Mouse (Mus musculus) limb, embryonic 13.5 days (tissue): ENCODE data around the gene Serinc3. TPM values are rescaled to one million over a fixed set of nuclear protein-coding genes. Genes with fewer than 3 reads are reported as not detected.

Experiments
- ATAC-seq: fragments of 200-750 bp; cut with Nextera tagmentation; 2 replicates; pipeline ENCODE4 v1.8.0; 2017; ENCODE audit warnings: low read depth, moderate number of reproducible peaks, moderate TSS enrichment; ENCODE audit not compliant: low FRiP score
- H3K27ac ChIP-seq: fragments of 300-500 bp; sonication (generic); 2 replicates; pipeline ENCODE4 v1.5.1; 2015; ENCODE audit warnings: inconsistent platforms, mild to moderate bottlenecking, moderate library complexity
- H3K27me3 ChIP-seq: fragments of 300-500 bp; sonication (generic); 2 replicates; pipeline ENCODE4 v1.6.1; 2015; ENCODE audit warnings: mild to moderate bottlenecking, inconsistent platforms
- H3K36me3 ChIP-seq: fragments of 300-500 bp; sonication (generic); 2 replicates; pipeline ENCODE4 v1.6.1; 2015; ENCODE audit warnings: inconsistent platforms, mild to moderate bottlenecking, moderate library complexity
- H3K4me1 ChIP-seq: fragments of 300-500 bp; sonication (generic); 2 replicates; pipeline ENCODE4 v1.6.1; 2015; ENCODE audit warnings: inconsistent platforms
- H3K4me2 ChIP-seq: fragments of 300-500 bp; sonication (generic); replicated peaks from 2 replicates; pipeline ENCODE4 v1.6.1; 2015; ENCODE audit warnings: inconsistent platforms, mild to moderate bottlenecking, moderate library complexity
- H3K4me3 ChIP-seq: fragments of 300-500 bp; sonication (generic); 2 replicates; pipeline ENCODE4 v1.5.1; 2015; ENCODE audit warnings: moderate library complexity, mild to moderate bottlenecking, inconsistent platforms
- H3K9ac ChIP-seq: fragments of 300-500 bp; sonication (generic); 2 replicates; pipeline ENCODE4 v1.6.1; 2015; ENCODE audit warnings: mild to moderate bottlenecking, inconsistent platforms
- H3K9me3 ChIP-seq: fragments of 300-500 bp; sonication (generic); 2 replicates; pipeline ENCODE4 v1.6.1; 2016; ENCODE audit warnings: inconsistent platforms
- WGBS: fragments of 180-500 bp; shearing (Covaris S2); methylation state at CpG from one replicate; pipeline ENCODE4 v1.1.7; 2015; 5-methylcytosine and 5-hydroxymethylcytosine counted together
- polyA plus RNA-seq: library from polyadenylated mRNA; unstranded; fragments of >200 nt; fragmentation: Nextera tagmentation; extraction: Ambion mirVana; gene quantifications from 2 replicates; pipeline ENCODE4 v1.2.1, GENCODE M21; 2015

Gene Serinc3
- polyA plus RNA-seq, 1 experiment from 2014 or later, result 31.2 TPM

DNA sequence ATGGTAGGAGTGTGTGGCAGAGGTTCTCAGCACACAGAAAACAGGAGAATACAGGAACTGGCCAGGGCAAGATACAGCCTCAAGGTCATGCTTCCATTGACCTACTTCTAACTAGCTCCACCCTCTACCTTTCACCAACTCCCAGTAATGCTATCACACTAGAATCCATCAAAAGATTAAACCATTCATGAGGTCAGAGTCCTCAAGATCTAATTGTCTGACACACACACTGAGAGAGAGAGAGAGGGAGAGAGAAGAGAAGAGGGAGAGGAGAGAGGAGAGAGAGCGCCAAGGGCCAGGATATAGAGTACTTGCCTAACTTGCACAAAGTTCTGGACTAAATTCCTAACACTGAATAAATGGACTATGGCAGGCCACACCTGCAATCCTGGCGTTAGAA lies 37.4 kb upstream of the Serinc3 start:
- Histone ChIP-seq H3K36me3 (no peaks in the 10 kb centered on the region), H3K4me2 (no peak overlapping the region), H3K4me1 (peaks cover 15% of the 10 kb centered on the region), H3K9me3 (no peaks in the 10 kb centered on the region), H3K27me3 (no peaks in the 10 kb centered on the region), H3K4me3 (no peak overlapping the region), H3K9ac (no peak overlapping the region), H3K27ac (no peak overlapping the region)
- WGBS, result 95% methylated on average over 2 of the region's 2 CpGs
- no peak for ATAC-seq

DNA sequence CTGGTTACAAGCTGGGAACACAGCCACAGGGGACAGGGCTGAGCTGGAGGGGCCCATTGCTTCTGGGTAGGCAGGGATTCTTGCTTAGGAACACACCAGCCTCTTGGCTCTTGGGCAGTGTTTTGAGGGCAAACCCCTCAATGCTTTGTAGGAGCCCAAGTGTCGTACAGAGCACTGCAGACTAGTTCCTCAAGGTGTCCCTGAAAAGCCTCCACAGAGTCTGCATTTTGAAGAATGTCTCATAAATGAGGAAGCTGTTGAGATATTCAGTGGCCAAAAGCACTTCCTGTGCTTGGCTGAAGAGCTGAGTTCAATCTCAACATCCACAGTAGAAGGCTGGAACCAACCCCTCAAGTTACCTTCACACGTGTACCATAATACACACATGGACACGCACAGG lies 31.8 kb upstream of the Serinc3 start:
- Histone ChIP-seq H3K4me1 (peaks cover 29% of the 10 kb centered on the region), H3K27ac (no peak overlapping the region)

DNA sequence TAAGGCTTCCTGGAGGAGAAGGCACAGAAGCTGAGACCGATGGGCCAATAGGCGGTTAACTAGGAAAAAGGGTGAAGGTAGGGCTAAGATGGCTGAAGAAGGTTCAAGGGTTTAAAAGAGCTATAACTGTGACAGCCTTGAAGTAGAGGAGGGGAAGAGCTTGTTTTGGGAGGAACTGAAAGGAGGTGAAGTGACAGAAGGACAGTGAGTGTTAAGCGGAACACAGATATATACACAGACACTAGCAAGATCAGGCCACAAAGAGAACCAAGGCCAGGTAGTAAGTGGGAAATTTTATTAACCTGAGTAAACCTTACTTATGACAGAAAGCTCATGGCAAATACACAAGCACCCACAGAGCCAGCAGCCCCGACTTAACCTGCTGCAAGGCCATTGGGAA lies 31.4 kb upstream of the Serinc3 start:
- no peak overlapping the region for H3K4me3 ChIP-seq
- no peak overlapping the region for H3K27ac ChIP-seq
- WGBS, result 93% methylated on average over 4 of the region's 4 CpGs
- no peaks in the 10 kb centered on the region for H3K36me3 ChIP-seq
- no peak overlapping the region for H3K4me2 ChIP-seq
- H3K9me3 ChIP-seq, result no peaks in the 10 kb centered on the region
- ATAC-seq, result no peak
- H3K4me1 ChIP-seq, result peaks cover 29% of the 10 kb centered on the region
- H3K9ac ChIP-seq, result no peak overlapping the region
- H3K27me3 ChIP-seq, result no peaks in the 10 kb centered on the region

More for the DNA sequence above, 31.8 kb upstream of the Serinc3 start:
- no peak overlapping the region for H3K4me2 ChIP-seq
- no peak for ATAC-seq
- H3K4me3 ChIP-seq, result no peak overlapping the region
- H3K36me3 ChIP-seq, result no peaks in the 10 kb centered on the region
- H3K27me3 ChIP-seq, result no peaks in the 10 kb centered on the region
- no peak overlapping the region for H3K9ac ChIP-seq
- WGBS, result over 99% methylated on average over 3 of the region's 3 CpGs
- no peaks in the 10 kb centered on the region for H3K9me3 ChIP-seq

DNA sequence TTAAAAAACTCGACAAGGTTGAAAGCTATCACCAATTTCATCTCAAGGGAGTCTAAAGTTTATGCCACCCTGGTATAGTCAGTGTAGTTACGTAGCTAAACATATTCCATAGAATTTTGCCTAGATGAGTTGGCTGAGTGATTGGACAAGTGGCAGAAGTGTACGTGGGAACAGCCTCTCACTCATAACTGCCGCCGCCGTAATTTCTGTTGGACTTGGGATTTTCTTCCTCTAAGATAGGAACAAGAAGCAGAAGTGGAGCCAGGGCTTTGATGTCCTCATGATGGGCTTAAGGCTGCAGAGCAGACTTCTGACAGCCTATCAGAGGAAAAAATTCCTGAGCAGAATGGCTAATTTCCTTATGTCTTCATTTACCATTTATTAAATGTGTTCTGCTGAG lies 30.7 kb upstream of the Serinc3 start:
- Histone ChIP-seq H3K27ac (peak overlapping the region; percentile 58; the same call in 1 of the 2 replicates), H3K36me3 (no peaks in the 10 kb centered on the region), H3K4me1 (peaks cover 29% of the 10 kb centered on the region), H3K9me3 (no peaks in the 10 kb centered on the region), H3K9ac (no peak overlapping the region), H3K4me3 (no peak overlapping the region), H3K4me2 (peak overlapping the region; percentile 23; the same call in 1 of the 2 replicates), H3K27me3 (no peaks in the 10 kb centered on the region)
- 57% methylated on average over 6 of the region's 6 CpGs for WGBS
- ATAC-seq, result no peak

DNA sequence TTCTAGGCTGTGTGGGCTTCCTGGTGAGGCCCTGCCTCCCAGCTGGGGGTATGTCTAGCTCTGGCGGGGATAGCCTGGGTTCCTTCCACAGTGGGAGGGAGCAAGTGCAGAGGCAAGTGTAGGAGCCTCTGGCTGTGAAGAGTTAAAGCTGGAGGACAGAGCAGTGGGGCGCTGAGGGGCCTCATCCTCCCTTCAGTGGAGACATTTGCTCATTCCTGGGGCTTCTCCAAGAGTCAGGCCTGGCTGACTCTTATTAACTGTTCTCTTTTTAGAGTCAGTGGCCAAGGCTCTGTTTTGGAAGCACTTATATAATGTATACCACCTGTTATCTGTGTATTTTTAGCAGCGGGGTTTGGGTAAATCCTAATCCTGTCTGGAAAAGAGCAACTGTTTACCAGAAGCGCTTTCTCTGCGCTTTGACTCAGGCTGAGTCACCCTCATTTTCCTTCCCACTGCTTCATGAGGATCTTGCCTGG lies 30.3 kb upstream of the Serinc3 start:
- Histone ChIP-seq H3K4me1 (peaks cover 29% of the 10 kb centered on the region), H3K4me3 (no peak overlapping the region), H3K9ac (no peak overlapping the region), H3K27me3 (no peaks in the 10 kb centered on the region), H3K4me2 (peak overlapping the region; percentile 23; the same call in 1 of the 2 replicates), H3K36me3 (no peaks in the 10 kb centered on the region), H3K27ac (peak overlapping the region; percentile 65; the same call in 1 of the 2 replicates), H3K9me3 (no peaks in the 10 kb centered on the region)
- peak; percentile 77 for ATAC-seq
- 22% methylated on average over 5 of the region's 5 CpGs for WGBS

DNA sequence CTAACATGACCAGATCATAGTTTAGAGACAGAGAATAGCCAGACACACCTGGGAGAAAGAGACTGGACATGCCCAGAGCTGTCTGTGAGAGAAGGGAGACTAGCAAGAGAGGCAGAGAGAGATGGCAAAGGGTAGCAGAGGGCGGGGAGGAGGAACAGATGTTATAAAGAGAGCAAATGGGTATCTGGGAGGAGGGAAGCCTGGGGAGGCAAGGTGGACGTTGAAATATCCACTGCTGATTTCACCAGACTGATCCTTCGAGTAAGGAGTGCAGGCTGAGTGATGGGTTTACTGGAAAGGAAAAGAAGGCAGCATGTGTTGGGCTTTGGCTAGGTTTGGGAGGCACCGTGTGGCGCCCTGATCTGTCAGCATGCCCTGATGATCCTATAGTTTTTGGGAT lies 29.5 kb upstream of the Serinc3 start:
- no peak overlapping the region; the same call in 1 of the 2 replicates for H3K9ac ChIP-seq
- H3K4me3 ChIP-seq, result no peak overlapping the region
- no peaks in the 10 kb centered on the region for H3K27me3 ChIP-seq
- H3K4me2 ChIP-seq, result no peak overlapping the region
- H3K27ac ChIP-seq, result peak overlapping the region; percentile 65; the same call in 1 of the 2 replicates
- H3K9me3 ChIP-seq, result no peaks in the 10 kb centered on the region
- ATAC-seq, result no peak
- H3K36me3 ChIP-seq, result no peaks in the 10 kb centered on the region
- 53% methylated on average over 5 of the region's 5 CpGs for WGBS
- peaks cover 29% of the 10 kb centered on the region for H3K4me1 ChIP-seq

DNA sequence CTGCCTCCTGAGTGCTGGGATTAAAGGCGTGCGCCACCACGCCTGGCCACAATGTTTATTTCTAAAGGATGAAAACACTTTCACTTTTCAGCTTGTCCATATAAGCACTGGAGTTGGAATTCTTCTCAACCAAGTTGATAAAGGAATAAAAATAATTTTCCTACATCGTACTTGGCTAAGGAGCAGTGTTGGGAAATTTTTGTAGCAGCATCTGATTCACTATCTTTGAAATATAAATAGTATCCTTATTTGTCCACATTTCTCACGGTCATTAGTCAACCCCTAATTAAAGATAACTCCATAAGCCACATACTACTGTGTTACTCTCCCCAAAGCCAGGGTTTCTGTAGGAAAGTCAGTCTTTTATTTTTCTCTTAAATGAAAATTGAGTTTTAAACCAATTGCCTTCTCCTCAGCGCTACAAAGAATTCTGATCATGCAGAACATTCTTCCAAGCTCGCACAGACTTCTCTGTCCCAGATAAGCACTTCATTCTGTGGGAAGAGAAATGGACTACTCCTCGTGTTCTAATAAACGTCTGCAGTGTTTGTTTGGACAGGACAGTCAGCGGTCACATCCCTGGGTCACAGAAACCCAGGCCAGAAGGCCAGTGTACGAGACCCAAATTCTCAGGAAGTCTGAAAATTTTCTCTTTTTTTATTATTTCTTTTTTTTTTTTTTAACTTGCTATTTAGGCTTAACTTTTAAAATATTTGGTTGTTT lies 26.1 kb upstream of the Serinc3 start:
- H3K4me2 ChIP-seq, result no peak overlapping the region
- H3K9ac ChIP-seq, result no peak overlapping the region
- H3K4me1 ChIP-seq, result peaks cover 28% of the 10 kb centered on the region
- H3K27me3 ChIP-seq, result no peaks in the 10 kb centered on the region
- no peaks in the 10 kb centered on the region for H3K9me3 ChIP-seq
- no peak overlapping the region for H3K27ac ChIP-seq
- 94% methylated on average over 11 of the region's 11 CpGs for WGBS
- no peaks in the 10 kb centered on the region for H3K36me3 ChIP-seq
- no peak overlapping the region for H3K4me3 ChIP-seq
- no peak for ATAC-seq

DNA sequence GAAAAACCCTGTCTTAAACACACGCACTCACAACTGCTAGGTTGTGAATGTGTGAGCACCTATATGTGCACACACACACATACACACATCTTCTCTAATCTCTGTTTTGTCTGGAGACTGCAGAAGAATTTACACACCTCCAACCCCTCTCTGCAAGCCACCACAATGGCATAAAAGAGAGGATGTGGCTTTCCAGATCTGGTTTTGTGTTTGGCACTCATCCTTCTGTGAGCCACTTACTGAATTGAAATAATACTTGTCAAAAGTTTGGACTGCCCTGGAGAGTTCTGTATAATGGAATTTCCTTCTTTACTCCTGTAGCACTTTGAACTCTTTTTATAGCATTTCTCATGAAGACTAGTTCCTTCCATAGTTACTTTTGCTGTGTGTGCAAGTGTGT lies 22.1 kb upstream of the Serinc3 start:
- Histone ChIP-seq H3K9ac (no peak overlapping the region), H3K4me1 (peaks cover 8% of the 10 kb centered on the region; the same call in 1 of the 2 replicates), H3K9me3 (no peaks in the 10 kb centered on the region), H3K27ac (no peak overlapping the region), H3K4me3 (no peak overlapping the region), H3K36me3 (no peaks in the 10 kb centered on the region; the same call in 1 of the 2 replicates), H3K27me3 (no peaks in the 10 kb centered on the region), H3K4me2 (no peak overlapping the region)
- WGBS, result 90% methylated on average over 1 of the region's 1 CpGs
- no peak for ATAC-seq

DNA sequence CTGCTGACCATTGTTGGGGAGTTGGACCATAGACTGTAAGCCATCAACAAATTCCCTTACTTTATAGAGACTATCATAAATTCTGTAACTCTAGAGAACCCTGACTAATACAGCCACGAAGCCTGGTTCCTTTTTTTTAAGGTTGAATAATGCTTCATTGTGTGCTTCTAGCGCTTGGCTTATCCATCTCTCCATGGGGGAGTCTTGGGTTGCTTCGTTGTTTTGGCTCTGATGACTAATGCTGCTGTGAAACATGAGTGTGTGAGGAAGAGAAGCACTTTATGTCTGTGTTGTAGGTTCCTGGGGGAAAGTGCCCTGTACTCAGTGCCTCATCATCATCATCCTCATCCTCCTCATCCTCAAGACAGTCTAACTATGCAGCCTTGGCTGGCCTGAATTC lies 19.0 kb upstream of the Serinc3 start:
- Histone ChIP-seq H3K9me3 (no peaks in the 10 kb centered on the region), H3K9ac (no peak overlapping the region), H3K4me1 (peaks cover 30% of the 10 kb centered on the region), H3K27me3 (no peaks in the 10 kb centered on the region), H3K4me2 (no peak overlapping the region), H3K4me3 (no peak overlapping the region), H3K36me3 (no peaks in the 10 kb centered on the region; the same call in 1 of the 2 replicates), H3K27ac (no peak overlapping the region)
- 68% methylated on average over 3 of the region's 3 CpGs for WGBS
- no peak for ATAC-seq

DNA sequence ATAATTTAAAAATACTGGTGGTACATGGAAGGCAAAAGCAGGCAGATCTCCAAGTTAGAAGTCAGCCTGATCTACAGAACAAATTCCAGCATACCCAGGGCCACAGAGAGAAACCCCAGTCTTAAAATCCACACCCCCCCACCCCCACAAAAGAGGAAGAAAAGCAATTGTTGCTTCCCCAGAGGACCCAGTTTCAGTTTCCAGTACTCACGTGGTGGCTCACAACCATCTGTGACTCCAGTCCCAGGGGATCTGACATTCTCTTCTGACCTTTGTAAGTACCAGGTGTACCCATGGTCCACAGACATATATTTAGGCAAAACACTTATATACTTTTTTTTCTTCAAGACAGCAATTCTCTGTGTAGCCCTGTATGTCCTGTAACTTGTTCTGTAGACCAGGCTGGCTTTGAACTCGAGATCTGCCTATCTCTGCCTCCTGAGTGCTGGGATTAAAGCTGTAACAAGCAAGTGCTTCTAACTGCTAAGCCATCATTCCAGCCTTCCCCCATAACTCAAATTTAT lies 17.8 kb upstream of the Serinc3 start:
- peaks cover 33% of the 10 kb centered on the region for H3K4me1 ChIP-seq
- no peak for ATAC-seq
- no peaks in the 10 kb centered on the region for H3K27me3 ChIP-seq
- H3K4me3 ChIP-seq, result no peak overlapping the region
- no peak overlapping the region for H3K27ac ChIP-seq
- no peaks in the 10 kb centered on the region for H3K9me3 ChIP-seq
- H3K4me2 ChIP-seq, result no peak overlapping the region
- H3K36me3 ChIP-seq, result no peaks in the 10 kb centered on the region; the same call in 1 of the 2 replicates
- 69% methylated on average over 2 of the region's 2 CpGs for WGBS
- no peak overlapping the region for H3K9ac ChIP-seq

DNA sequence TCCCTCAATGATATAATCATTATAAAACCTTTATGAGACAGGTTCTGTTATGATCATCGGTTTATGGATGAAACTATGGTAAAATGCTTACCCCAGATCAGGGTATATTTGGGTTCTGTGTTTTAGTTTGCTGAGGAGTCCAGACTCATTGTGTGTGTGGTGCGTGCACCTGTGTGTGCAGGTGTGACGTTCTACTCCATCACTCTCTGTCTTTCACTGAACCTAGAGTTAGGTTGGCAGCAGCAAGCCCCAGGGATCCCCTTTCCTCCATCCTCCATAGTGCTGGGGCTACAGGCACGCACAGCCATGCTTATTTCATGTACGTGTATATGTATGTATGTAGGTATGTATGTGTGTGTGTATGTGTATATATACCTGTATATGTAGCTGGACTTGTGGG lies 17.1 kb upstream of the Serinc3 start:
- no peaks in the 10 kb centered on the region for H3K9me3 ChIP-seq
- H3K4me1 ChIP-seq, result peaks cover 33% of the 10 kb centered on the region
- H3K4me2 ChIP-seq, result no peak overlapping the region
- H3K36me3 ChIP-seq, result no peaks in the 10 kb centered on the region; the same call in 1 of the 2 replicates
- no peaks in the 10 kb centered on the region for H3K27me3 ChIP-seq
- 94% methylated on average over 5 of the region's 5 CpGs for WGBS
- H3K4me3 ChIP-seq, result no peak overlapping the region
- no peak overlapping the region for H3K9ac ChIP-seq
- no peak for ATAC-seq
- no peak overlapping the region for H3K27ac ChIP-seq

DNA sequence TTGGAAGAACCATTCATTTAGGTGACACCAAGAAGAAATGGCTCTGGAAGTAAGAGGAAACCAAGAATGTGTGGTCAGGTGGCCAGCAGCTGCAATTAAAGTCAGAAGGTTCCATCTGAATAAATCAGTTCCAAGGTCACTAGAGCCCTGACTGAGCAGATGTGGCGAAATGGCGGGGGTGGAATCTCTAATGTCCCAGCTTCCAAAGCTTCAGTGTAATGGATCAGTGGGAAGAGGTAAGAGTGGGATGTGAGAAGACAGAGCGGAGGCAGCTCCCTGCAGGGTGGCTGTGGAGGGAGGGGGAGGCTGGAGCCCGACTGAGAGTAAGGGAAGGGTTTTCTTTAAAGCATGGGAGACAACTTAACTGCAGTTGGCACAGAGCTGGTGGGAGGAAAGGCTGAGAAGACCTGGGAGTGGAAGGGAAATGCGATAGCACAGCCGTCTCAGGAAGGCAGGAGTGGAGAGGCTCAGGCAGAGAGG lies 16.5 kb upstream of the Serinc3 start:
- 48% methylated on average over 6 of the region's 6 CpGs for WGBS
- Histone ChIP-seq H3K27ac (no peak overlapping the region), H3K4me3 (no peak overlapping the region), H3K36me3 (no peaks in the 10 kb centered on the region; the same call in 1 of the 2 replicates), H3K9ac (no peak overlapping the region), H3K9me3 (no peaks in the 10 kb centered on the region), H3K4me2 (no peak overlapping the region), H3K27me3 (no peaks in the 10 kb centered on the region), H3K4me1 (peaks cover 30% of the 10 kb centered on the region)
- no peak for ATAC-seq
